Mouse (Mus musculus) lung, embryonic 15.5 days (tissue): ENCODE measurements at regions not wholly inside any gene's neighbourhood (a gene's known extent, or its start where the extent isn't known, plus 50 kb on each side); places are given as distances from the start of the nearest gene placed in this dataset.

Experiments used
- ATAC-seq: fragments of 200-750 bp; cut with Nextera tagmentation; 2 replicates; pipeline ENCODE4 v1.8.0; 2017; ENCODE audit warnings: moderate number of reproducible peaks, borderline replicate concordance; ENCODE audit not compliant: low FRiP score, low TSS enrichment; ENCODE audit errors: extremely low read depth
- H3K27ac ChIP-seq: fragments of 300-500 bp; sonication (generic); 2 replicates; pipeline ENCODE4 v1.5.1; 2015; ENCODE audit warnings: moderate library complexity, mild to moderate bottlenecking, inconsistent platforms
- H3K27me3 ChIP-seq: fragments of 300-500 bp; sonication (generic); 2 replicates; pipeline ENCODE4 v1.6.1; 2015; ENCODE audit warnings: inconsistent platforms
- H3K36me3 ChIP-seq: fragments of 300-500 bp; sonication (generic); 2 replicates; pipeline ENCODE4 v1.6.1; 2015; ENCODE audit warnings: inconsistent platforms
- H3K4me1 ChIP-seq: fragments of 300-500 bp; sonication (generic); 2 replicates; pipeline ENCODE4 v1.6.1; 2015; ENCODE audit warnings: inconsistent platforms
- H3K4me2 ChIP-seq: fragments of 300-500 bp; sonication (generic); 2 replicates; pipeline ENCODE4 v1.6.1; 2015; ENCODE audit warnings: inconsistent platforms, mild to moderate bottlenecking, moderate library complexity
- H3K4me3 ChIP-seq: fragments of 300-500 bp; sonication (generic); 2 replicates; pipeline ENCODE4 v1.5.1; 2015; ENCODE audit warnings: mild to moderate bottlenecking, inconsistent platforms
- H3K9ac ChIP-seq: fragments of 300-500 bp; sonication (generic); 2 replicates; pipeline ENCODE4 v1.6.1; 2015; ENCODE audit warnings: inconsistent platforms
- H3K9me3 ChIP-seq: fragments of 300-500 bp; sonication (generic); 2 replicates; pipeline ENCODE4 v1.6.1; 2016; ENCODE audit warnings: inconsistent platforms
- WGBS: fragments of 180-500 bp; shearing (Covaris S2); methylation state at CpG from one replicate; pipeline ENCODE4 v1.1.7; 2015; 5-methylcytosine and 5-hydroxymethylcytosine counted together

DNA sequence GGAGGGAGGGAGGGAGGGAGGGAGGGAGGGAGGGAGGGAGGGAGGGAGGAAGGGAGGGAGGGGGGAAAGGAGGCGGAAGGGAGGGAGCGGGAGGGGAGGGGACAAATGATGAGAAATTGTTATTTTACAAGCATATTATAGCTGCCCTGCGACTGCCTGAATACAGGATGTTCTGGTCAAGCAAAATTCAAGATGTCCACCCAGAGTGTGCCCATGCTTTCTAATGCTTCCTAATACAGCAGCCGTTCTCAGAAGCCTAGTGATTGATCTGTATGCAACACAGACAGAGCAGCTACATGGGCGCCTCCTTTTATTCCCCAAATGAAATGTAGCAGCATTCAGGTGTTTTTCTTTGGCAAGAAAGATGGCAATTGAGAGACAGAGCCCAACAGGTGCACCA is 434.9 kb downstream of the Gxylt1 start:
- Histone ChIP-seq H3K9ac (no peak overlapping the region), H3K4me1 (no peaks in the 10 kb centered on the region), H3K9me3 (no peaks in the 10 kb centered on the region), H3K27me3 (no peaks in the 10 kb centered on the region), H3K27ac (no peak overlapping the region), H3K4me2 (no peak overlapping the region), H3K36me3 (no peaks in the 10 kb centered on the region), H3K4me3 (no peak overlapping the region)
- 82% methylated on average over 4 of the region's 5 CpGs for WGBS
- ATAC-seq, result no peak

DNA sequence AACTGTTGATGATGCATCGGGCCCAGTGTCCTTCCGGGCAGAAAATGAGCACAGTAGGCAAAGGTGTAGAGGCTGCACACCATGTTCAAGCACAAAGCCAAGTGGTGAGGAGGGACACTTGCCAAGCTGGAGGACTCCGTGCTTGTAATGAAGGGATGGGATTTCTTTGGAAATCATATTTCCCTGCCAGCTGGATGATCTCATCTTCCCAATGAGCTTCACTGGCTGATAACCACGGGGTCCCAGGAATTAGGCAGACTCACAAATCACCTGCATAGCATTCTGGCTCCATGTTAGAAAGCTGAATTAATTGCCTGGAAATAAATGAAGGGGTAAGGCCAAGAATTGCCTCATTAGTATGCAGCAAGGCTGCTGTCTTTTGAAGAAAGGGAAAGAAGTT is 435.4 kb downstream of the Gxylt1 start:
- no peaks in the 10 kb centered on the region for H3K27me3 ChIP-seq
- H3K27ac ChIP-seq, result no peak overlapping the region
- no peak overlapping the region for H3K4me3 ChIP-seq
- H3K36me3 ChIP-seq, result no peaks in the 10 kb centered on the region
- no peaks in the 10 kb centered on the region for H3K4me1 ChIP-seq
- no peak overlapping the region for H3K4me2 ChIP-seq
- H3K9ac ChIP-seq, result no peak overlapping the region
- no peaks in the 10 kb centered on the region for H3K9me3 ChIP-seq
- WGBS, result 65% methylated on average over 4 of the region's 4 CpGs
- no peak for ATAC-seq

DNA sequence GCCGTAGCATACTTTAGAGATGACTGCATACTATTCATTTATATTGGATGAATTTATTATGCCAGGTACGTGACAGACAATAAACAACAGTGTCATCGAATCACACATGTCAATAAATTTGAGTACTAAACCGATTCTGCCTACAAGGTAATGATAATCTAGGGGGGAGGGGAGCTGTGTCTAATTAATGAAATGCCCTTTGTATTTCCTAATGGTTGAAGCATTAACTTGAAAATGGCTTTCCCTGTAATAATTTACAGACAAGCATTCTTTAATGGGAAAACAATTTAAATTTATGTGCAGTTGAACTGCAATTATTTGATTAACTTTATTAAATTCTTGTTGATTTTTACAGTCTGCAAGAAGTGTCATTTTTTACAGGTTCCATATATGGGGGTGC is 429.5 kb downstream of the Pdzrn4 start:
- H3K27ac ChIP-seq, result no peak overlapping the region

More for the DNA sequence above, 429.5 kb downstream of the Pdzrn4 start:
- Histone ChIP-seq H3K9ac (no peak overlapping the region), H3K9me3 (no peaks in the 10 kb centered on the region), H3K4me1 (no peaks in the 10 kb centered on the region), H3K4me2 (no peak overlapping the region), H3K27me3 (no peaks in the 10 kb centered on the region), H3K36me3 (no peaks in the 10 kb centered on the region), H3K4me3 (no peak overlapping the region)
- no peak for ATAC-seq
- 83% methylated on average over 4 of the region's 4 CpGs for WGBS
